Mouse (Mus musculus) gastrocnemius, postnatal 14 days (tissue): ENCODE measurements around the gene Gdf11. TPM values are rescaled to one million over a fixed set of nuclear protein-coding genes. Genes with fewer than 3 reads are reported as not detected.

ENCODE experiments used
- DNase-seq: peaks from one replicate; pipeline ENCODE4 v3.0.0; 2021; ENCODE audit warnings: mixed read lengths
- intact Hi-C: fragments of 180-260 bp; cut with DNase I; formaldehyde crosslinking; loops from one replicate; pipeline ENCODE4 v1.15.1; 2025; ENCODE audit warnings: low total_unique reads
- total RNA-seq, 2 experiments: library from RNA; stranded (reverse); gene quantifications; 2 replicates each; pipeline ENCODE4 v1.2.3; 2021

Gene Gdf11
- total RNA-seq, 2 experiments from 2014 or later, result 6.7 to 7.1 TPM

DNA sequence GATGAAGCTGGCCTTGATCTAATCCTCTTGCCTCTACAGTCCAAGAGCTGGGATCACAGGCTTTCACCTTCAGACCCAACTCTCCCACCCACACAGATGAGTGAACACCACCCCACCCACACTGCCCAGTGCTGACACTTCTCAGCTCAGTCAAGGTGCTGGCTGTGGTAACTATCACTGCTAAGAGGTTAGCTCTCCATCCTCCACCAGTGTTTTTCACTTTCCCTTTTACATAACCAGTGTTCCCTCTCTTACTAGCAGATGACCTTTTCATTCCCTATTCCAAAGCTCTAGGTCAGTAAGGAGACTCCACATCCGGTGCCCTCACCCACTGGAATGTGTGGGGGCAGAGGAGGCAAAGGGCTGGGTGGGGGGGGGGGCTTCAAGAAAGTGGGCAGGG, 29.7 kb upstream of the Gdf11 start:
- intact Hi-C loops, result no loop called here

GRCm38 (mm10) chr10:128920736-128921161, 29.2 kb upstream of the Gdf11 start:
- peak; percentile 48 for DNase-seq
- intact Hi-C loops, result no loop called here

More for the DNA sequence above, 29.7 kb upstream of the Gdf11 start:
- no peak for DNase-seq

DNA sequence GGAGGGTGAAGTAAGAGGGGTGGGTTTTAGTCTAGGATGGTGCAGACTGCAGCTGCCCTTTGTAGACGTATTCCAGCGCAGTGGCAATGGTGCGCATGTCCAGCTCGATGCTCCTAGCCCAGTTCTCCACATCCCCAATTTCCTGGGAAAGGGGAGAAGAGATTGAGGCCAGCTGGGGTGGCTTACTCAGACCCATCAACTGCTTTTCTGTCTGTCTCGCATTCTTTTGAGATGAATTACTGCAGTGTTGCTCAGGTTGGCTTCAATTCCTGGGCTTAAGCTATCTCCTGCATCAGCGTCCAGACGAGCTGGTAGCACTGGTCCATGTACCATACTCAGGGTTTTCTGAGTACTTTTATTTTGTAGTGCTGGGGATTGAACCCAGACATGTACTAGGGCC, 28.4 kb upstream of the Gdf11 start:
- intact Hi-C loops, result loop anchor here (10.0 kb wide), 1 partner anchor 55 kb away; no protein-coding TSS in a partner anchor
- no peak for DNase-seq

DNA sequence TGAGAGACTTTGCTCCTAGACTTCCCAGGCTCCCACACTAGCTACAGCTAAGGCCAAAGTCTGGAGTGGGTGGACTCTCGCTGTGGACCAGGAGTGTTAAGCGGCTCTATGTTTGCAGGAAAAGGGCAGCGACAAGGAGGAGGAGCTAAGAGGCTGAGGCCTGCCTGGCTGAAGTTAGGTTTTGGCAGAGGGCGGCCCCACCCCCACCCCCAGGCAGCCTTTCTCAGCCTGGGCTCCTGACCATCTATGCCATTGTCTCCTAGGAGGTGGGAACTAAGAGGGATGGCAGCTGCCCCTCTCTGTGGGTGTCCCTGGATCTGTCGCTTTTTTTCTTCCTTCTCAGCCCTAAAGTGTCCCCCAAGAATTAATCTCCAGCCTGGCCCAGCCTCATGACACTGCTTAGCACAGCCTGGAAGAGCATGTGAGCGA, 27.7 kb upstream of the Gdf11 start:
- intact Hi-C loops, result loop anchor here (10.0 kb wide), 1 partner anchor 56 kb away; no protein-coding TSS in a partner anchor
- peak; percentile 42 for DNase-seq

- peak; percentile 82 for DNase-seq
- intact Hi-C loops, result loop anchor here (10.0 kb wide), 1 partner anchor 57 kb away; no protein-coding TSS in a partner anchor
Observed at GRCm38 (mm10) chr10:128918246-128918645, 26.7 kb upstream of the Gdf11 start.

GRCm38 (mm10) chr10:128917400-128917799, 25.9 kb upstream of the Gdf11 start:
- DNase-seq, result no peak
- intact Hi-C loops, result loop anchor here (10.0 kb wide), 1 partner anchor 57 kb away; no protein-coding TSS in a partner anchor

DNA sequence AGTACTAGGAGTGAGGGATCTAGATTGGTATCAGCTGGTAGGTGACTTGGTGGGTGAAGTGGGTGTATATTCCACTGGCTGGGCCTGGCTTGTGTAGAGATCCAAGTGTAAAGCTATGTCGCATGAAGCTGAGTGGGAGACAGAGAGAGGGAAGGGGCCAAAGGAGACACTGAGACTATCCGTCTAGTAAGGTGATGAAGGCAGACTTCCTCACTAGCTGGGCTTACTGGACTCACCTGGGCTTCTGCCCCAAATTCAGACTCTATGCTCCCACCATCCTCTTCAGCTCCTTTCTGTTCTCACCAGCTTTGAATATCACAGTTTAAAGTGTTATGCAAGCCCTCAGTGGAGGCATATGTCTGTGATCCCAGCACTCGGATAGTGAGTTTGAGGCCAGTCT, 25.1 kb upstream of the Gdf11 start:
- DNase-seq, result no peak
- intact Hi-C loops, result loop anchor here (10.0 kb wide), 1 partner anchor 58 kb away; no protein-coding TSS in a partner anchor

DNA sequence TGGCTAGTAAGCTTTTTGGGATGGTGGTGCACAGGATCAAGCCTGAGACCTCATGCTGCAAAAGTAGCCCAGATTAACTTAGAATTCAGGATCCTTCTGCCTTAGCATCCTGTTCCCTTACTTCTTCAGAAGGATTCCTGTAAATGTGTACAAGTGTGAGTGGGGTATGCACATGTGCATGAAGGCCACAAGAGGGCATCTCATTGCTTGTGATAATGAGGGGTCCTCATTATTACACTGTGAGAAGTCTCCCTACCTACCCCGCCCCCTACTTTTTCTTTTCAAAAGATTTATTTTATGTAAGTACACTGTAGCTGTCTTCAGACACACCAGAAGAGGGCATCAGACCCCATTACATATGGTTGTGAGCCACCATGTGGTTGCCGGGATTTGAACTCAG, 24.0 kb upstream of the Gdf11 start:
- intact Hi-C loops, result loop anchor here (10.0 kb wide), 1 partner anchor 59 kb away; no protein-coding TSS in a partner anchor
- no peak for DNase-seq

- intact Hi-C loops, result loop anchor here (5.0 to 10.0 kb wide), 2 partner anchors 34 to 61 kb away; no protein-coding TSS in a partner anchor
- DNase-seq, result no peak
Observed at GRCm38 (mm10) chr10:128913696-128914095, 22.2 kb upstream of the Gdf11 start.

GRCm38 (mm10) chr10:128913219-128913618, 21.7 kb upstream of the Gdf11 start:
- DNase-seq, result peak; percentile 86
- intact Hi-C loops, result loop anchor here (5.0 to 10.0 kb wide), 2 partner anchors 34 to 62 kb away; no protein-coding TSS in a partner anchor

DNA sequence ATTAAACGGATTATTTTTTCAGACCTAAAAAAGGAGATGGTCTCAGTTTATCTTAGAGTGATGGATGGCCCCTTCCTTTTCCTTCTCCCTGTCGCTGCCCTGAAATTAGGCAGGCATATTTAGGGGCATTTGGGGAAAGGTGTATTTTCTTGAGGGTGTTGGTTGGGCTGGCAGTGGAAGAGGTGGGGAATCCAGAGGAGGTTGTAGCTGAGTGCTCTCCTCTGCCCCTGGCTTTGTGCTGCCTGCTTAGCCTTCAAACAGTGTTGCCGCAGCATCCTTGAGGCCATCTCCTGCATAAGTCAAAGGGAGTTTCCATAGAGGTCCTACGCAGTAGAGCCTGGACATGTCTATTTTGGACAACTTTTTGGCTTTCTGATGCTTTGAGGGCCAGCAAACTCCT, 21.3 kb upstream of the Gdf11 start:
- DNase-seq, result no peak
- intact Hi-C loops, result loop anchor here (5.0 to 10.0 kb wide), 2 partner anchors 35 to 62 kb away; no protein-coding TSS in a partner anchor

GRCm38 (mm10) chr10:128912268-128912667, 20.8 kb upstream of the Gdf11 start:
- intact Hi-C loops, result loop anchor here (5.0 to 10.0 kb wide), 2 partner anchors 35 to 63 kb away; no protein-coding TSS in a partner anchor
- no peak for DNase-seq

- intact Hi-C loops, result loop anchor here (5.0 to 10.0 kb wide), 2 partner anchors 36 to 63 kb away; no protein-coding TSS in a partner anchor
- no peak for DNase-seq
Observed at GRCm38 (mm10) chr10:128911430-128911829, 19.9 kb upstream of the Gdf11 start.

DNA sequence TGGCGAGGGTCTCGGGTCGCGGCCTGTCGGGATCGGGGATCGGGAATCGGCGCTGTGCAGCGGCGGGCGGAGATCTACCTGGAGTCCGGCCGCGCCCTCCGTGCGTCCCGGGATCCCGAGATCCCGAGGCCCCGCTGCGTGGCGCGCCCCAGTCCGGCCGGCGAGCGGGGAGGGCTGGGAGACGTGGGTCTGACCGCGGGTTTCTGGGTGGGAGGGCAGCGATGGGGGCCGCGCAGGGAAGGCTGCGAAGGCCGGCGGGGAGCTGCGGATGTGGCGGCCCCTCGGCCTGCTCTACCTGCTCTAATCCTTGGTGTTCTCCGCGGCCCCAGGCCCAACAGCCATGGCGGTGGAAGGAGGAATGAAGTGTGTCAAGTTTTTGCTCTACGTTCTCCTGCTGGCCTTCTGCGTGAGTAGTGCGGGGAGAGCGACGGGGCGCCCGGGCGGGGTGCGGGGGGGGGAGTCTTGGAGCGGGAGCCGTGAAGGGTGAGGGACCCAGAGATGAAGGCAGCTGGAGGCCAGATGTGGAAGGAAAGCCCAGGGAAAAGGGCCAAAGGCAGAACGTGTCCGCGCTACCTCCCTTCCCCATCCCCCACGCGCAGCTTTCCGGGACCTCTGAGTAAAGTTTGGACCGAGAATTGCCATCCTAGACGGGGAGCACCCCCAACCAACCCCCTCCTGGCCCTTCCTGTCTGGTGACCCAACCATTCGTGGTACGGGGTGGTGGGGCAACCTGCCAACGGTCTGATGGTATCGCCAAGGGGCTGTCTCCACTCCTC, 18.7 kb upstream of the Gdf11 start:
- peak; percentile 66 for DNase-seq
- intact Hi-C loops, result loop anchor here (5.0 to 10.0 kb wide), 2 partner anchors 37 to 65 kb away; no protein-coding TSS in a partner anchor

DNA sequence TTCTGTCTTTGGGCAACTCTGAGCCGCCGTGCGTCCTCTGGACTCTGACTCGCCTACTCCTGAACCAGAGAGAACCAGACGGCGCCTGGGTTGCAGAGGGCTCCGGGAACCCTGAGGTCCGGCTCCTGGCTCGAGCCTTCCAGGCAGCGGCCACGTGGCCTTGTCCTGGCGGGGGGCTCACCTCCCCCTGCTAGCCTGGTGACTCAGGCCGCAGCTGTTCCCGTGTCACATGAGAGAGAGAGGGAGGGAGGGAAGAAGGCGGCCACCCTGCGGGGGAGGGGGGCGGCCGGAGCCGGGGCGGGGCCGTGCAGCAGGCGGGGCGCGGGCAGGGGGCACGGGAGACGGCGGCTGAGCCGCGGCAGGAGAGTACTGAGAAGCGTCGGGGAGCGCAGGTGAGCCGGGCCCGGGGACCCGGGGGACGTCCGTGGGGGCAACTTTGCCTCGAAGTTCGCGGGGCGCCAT, 18.1 kb upstream of the Gdf11 start:
- DNase-seq, result peak; percentile 94
- intact Hi-C loops, result loop anchor here (5.0 to 10.0 kb wide), 2 partner anchors 38 to 65 kb away; no protein-coding TSS in a partner anchor

DNA sequence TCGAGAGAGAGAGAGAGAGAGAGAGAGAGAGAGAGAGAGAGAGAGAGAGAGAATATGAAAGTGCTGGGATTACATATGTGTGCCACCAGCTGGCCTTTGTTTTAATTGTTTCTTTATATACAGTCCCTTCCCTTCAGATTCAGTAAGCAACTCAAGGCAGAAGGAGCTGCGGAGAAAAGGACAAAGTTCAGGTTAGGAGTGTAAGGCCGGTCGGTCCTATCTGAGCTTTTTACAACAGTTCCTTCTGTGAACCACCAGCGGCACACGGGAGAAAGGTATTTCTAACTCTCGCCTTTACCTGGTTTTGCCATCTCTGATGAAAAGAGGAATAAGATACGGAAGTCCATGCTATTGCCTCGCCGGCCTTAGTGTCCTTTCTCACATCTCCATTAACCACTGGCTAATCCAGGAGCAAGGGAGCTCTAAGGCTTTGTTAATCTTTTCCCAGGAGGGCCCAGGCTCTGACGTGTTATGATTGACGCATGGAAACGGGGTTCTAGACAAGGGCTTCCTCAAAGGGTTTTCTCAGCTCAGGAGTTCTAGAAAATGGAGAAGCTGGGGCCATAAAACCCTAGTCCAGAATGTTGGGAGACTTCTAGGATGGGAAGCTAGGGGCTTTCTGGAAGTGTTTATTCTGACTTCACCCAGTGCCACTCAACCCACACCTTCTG, 17.4 kb upstream of the Gdf11 start:
- intact Hi-C loops, result no loop called here
- no peak for DNase-seq

GRCm38 (mm10) chr10:128904812-128905211, 13.3 kb upstream of the Gdf11 start:
- intact Hi-C loops, result no loop called here
- no peak for DNase-seq

GRCm38 (mm10) chr10:128902409-128902988, 11.0 kb upstream of the Gdf11 start:
- no peak for DNase-seq
- intact Hi-C loops, result no loop called here

- no peak for DNase-seq
Observed at GRCm38 (mm10) chr10:128901409-128901808, 9.9 kb upstream of the Gdf11 start.

More at GRCm38 (mm10) chr10:128901409-128901808, 9.9 kb upstream of the Gdf11 start:
- intact Hi-C loops, result no loop called here
